Mouse (Mus musculus): Measurements from ENCODE around the gene Snapin.

- no peak for TF ChIP-seq POLR2A (IDR thresholded peaks at IDR 0.05; ENCODE audit: control insufficient read depth, low read depth, low read length)
- TF ChIP-seq CTCF (IDR thresholded peaks at IDR 0.05; ENCODE audit: control insufficient read depth, insufficient read depth, insufficient replicate concordance, low read depth, low read length), result no peak
These were observed 2.3 kb downstream of the Snapin start for GRCm38 (mm10) chr3:90488576-90488975.

Data from testis, adult 2 months (tissue).